Mouse (Mus musculus) ES-Bruce4 (cell line): ENCODE results near the gene Homer2. TPM values are rescaled to one million over a fixed set of nuclear protein-coding genes. Genes with fewer than 3 reads are reported as not detected.

Experiments
- H3K27ac ChIP-seq: 2 replicates; pipeline ENCODE4 v1.5.1; 2012; ENCODE audit warnings: low read length, inconsistent platforms; ENCODE audit not compliant: insufficient read depth
- H3K27me3 ChIP-seq: 2 replicates; pipeline ENCODE4 v1.6.1; 2012; ENCODE audit warnings: mild to moderate bottlenecking, low read length, inconsistent platforms; ENCODE audit not compliant: control insufficient read depth, poor library complexity, insufficient read depth, severe bottlenecking
- H3K36me3 ChIP-seq: 2 replicates; pipeline ENCODE4 v1.6.1; 2012; ENCODE audit warnings: inconsistent platforms, mild to moderate bottlenecking, low read length, moderate library complexity; ENCODE audit not compliant: control insufficient read depth, poor library complexity, insufficient read depth, severe bottlenecking
- H3K4me1 ChIP-seq: one replicate; pipeline ENCODE4 v1.8.1; 2011; ENCODE audit warnings: low read length; ENCODE audit not compliant: control insufficient read depth, insufficient read depth
- H3K4me3 ChIP-seq: 2 replicates; pipeline ENCODE4 v1.5.1; 2011; ENCODE audit warnings: low read depth, mild to moderate bottlenecking, low read length
- H3K9ac ChIP-seq: 2 replicates; pipeline ENCODE4 v1.6.1; 2012; ENCODE audit warnings: low read depth, mild to moderate bottlenecking, inconsistent platforms; ENCODE audit not compliant: poor library complexity, severe bottlenecking
- H3K9me3 ChIP-seq: replicated peaks from 2 replicates; pipeline ENCODE4 v1.6.1; 2012; ENCODE audit warnings: mild to moderate bottlenecking, low read length, inconsistent platforms; ENCODE audit not compliant: control insufficient read depth, poor library complexity, insufficient read depth, severe bottlenecking
- CTCF ChIP-seq: IDR thresholded peaks from one replicate; pipeline ENCODE4 v1.8.1; 2011; ENCODE audit warnings: low read depth, low read length
- EP300 ChIP-seq: IDR thresholded peaks from 2 replicates; pipeline ENCODE4 v1.6.1; 2011; ENCODE audit warnings: low read depth, low read length; ENCODE audit not compliant: insufficient read depth
- POLR2A ChIP-seq: IDR thresholded peaks from one replicate; pipeline ENCODE4 v1.8.1; 2011; ENCODE audit warnings: low read length; ENCODE audit not compliant: insufficient read depth
- polyA plus RNA-seq: library from polyadenylated mRNA; stranded (reverse); fragments of >200 nt; gene quantifications from 2 replicates; pipeline ENCODE4 v1.2.4, GENCODE M21; 2011; ENCODE audit warnings: low read depth; ENCODE audit not compliant: missing spikeins, insufficient read depth, insufficient read length

Homer2 gene
- polyA plus RNA-seq, 1 experiment: 9.2 TPM

GRCm38 (mm10) chr7:81563506-81564015, 143.8 kb downstream of the Homer2 start:
- no peak overlapping the region for H3K4me3 ChIP-seq
- H3K27me3 ChIP-seq: no peaks in the 10 kb centered on the region
- no peaks in the 10 kb centered on the region for H3K4me1 ChIP-seq
- TF ChIP-seq EP300 (no peak), POLR2A (no peak), CTCF (no peak)
- no peaks in the 10 kb centered on the region for H3K36me3 ChIP-seq
- no peak overlapping the region for H3K9ac ChIP-seq
- H3K9me3 ChIP-seq: no peaks in the 10 kb centered on the region
- no peak overlapping the region for H3K27ac ChIP-seq

- no peaks in the 10 kb centered on the region for H3K27me3 ChIP-seq
- no peak overlapping the region for H3K9ac ChIP-seq
- no peak overlapping the region for H3K27ac ChIP-seq
- no peaks in the 10 kb centered on the region for H3K4me1 ChIP-seq
- H3K4me3 ChIP-seq: no peak overlapping the region
- no peaks in the 10 kb centered on the region for H3K36me3 ChIP-seq
- TF ChIP-seq CTCF (no peak), EP300 (no peak), POLR2A (no peak)
- no peaks in the 10 kb centered on the region for H3K9me3 ChIP-seq
These were observed 146.1 kb downstream of the Homer2 start for GRCm38 (mm10) chr7:81561211-81561610.

GRCm38 (mm10) chr7:81560101-81561049, 147.0 kb downstream of the Homer2 start:
- Histone ChIP-seq H3K9ac (no peak overlapping the region), H3K27ac (no peak overlapping the region), H3K9me3 (no peaks in the 10 kb centered on the region), H3K4me3 (no peak overlapping the region), H3K4me1 (no peaks in the 10 kb centered on the region), H3K27me3 (no peaks in the 10 kb centered on the region), H3K36me3 (no peaks in the 10 kb centered on the region)
- TF ChIP-seq EP300 (no peak), CTCF (no peak), POLR2A (no peak)

- H3K9ac ChIP-seq: no peak overlapping the region
- TF ChIP-seq POLR2A: no peak
- TF ChIP-seq EP300: no peak
- no peak for TF ChIP-seq CTCF
- H3K27me3 ChIP-seq: no peaks in the 10 kb centered on the region
- no peak overlapping the region for H3K4me3 ChIP-seq
- H3K4me1 ChIP-seq: no peaks in the 10 kb centered on the region
- no peaks in the 10 kb centered on the region for H3K9me3 ChIP-seq
- H3K36me3 ChIP-seq: no peaks in the 10 kb centered on the region
- H3K27ac ChIP-seq: no peak overlapping the region
These were observed 147.9 kb downstream of the Homer2 start for GRCm38 (mm10) chr7:81559231-81559980.

- Histone ChIP-seq H3K36me3 (no peaks in the 10 kb centered on the region), H3K9me3 (no peaks in the 10 kb centered on the region), H3K27ac (no peak overlapping the region), H3K4me3 (no peak overlapping the region), H3K9ac (no peak overlapping the region), H3K4me1 (no peaks in the 10 kb centered on the region), H3K27me3 (no peaks in the 10 kb centered on the region)
- TF ChIP-seq EP300: no peak
- no peak for TF ChIP-seq CTCF
- no peak for TF ChIP-seq POLR2A
These were observed 149.4 kb downstream of the Homer2 start for GRCm38 (mm10) chr7:81557985-81558360.
